Mouse (Mus musculus) liver, adult (tissue): ENCODE data around the gene Gcg.

Experiments used
- GATA4 ChIP-seq: IDR thresholded peaks from 2 replicates; pipeline ENCODE4 v1.6.1; 2014; ENCODE audit warnings: mild to moderate bottlenecking, low read length; ENCODE audit not compliant: insufficient replicate concordance

The Gcg gene

DNA sequence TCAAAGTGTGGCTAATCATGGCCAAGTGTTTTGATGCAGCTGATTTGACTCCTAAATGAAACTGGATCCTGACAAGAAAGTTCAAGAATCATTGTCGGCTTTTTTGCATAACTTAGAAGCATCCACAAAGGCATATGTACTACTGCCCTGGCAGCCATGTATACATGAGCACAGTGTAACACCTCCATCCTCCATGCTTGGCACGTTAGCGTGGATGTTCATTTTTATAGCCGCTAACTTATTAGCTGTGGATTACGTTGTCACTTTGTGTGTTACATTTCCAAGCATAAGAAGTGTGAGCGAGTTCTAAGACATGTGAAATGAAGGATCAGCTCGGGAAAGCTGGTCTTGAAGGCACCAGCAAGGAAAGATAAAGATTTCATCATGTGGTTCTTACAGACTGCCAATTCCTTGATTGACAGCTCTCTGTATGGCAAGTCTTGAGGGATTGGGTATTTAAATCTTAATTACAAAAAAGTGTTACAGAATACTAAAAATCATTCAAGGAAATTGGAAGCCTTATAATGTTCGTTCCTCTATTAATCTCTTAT lies 52.1 kb downstream of the Gcg start:
- TF ChIP-seq GATA4 = no peak

DNA sequence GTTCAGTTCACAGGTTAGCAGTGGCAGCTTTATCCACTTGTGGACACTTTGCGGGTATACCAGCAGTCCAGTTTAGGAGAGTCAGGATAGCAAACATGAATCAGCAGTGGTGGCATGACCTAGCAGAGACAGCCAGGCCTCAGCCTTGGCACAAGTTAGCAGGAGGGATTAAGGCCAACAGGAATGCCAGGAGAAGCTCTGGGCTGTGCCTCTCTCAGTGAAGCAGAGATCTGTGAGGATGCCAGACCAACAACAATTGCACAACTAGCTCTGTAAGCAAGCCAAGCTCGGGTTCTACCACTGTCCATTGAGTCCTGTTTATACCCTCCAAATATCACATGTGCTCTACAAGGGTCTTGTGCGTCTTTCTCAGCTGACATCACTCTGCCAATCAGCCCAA lies 57.5 kb downstream of the Gcg start:
- TF ChIP-seq GATA4 = no peak
